Mouse (Mus musculus) C2C12 (cell line): ENCODE measurements around the gene Kpnb1. TPM values are rescaled to one million over a fixed set of nuclear protein-coding genes. Genes with fewer than 3 reads are reported as not detected.
"Not testable (repeated sequence)": the region's sequence is repeated elsewhere in the genome, so short reads cannot be mapped to it uniquely, and the experiment has no call there.

Experiments
- H3K27me3 ChIP-seq: one replicate; pipeline ENCODE4 v1.6.1; 2011; ENCODE audit not compliant: control insufficient read depth, insufficient read depth, insufficient read length
- H3K36me3 ChIP-seq: one replicate; pipeline ENCODE4 v1.6.1; 2011; ENCODE audit not compliant: control insufficient read depth, insufficient read depth
- H3K4me3 ChIP-seq: one replicate; pipeline ENCODE4 v1.5.1; 2011; ENCODE audit warnings: mild to moderate bottlenecking, control low read depth; ENCODE audit not compliant: poor library complexity, insufficient read depth, severe bottlenecking
- H3K79me2 ChIP-seq: one replicate; pipeline ENCODE4 v1.6.1; 2011; ENCODE audit not compliant: control insufficient read depth, insufficient read depth
- H3K79me3 ChIP-seq: one replicate; pipeline ENCODE4 v1.6.1; 2011; ENCODE audit warnings: low read depth, control low read depth
- H3ac ChIP-seq: one replicate; pipeline ENCODE3; 2011; ENCODE audit warnings: low read depth; ENCODE audit not compliant: control insufficient read depth, insufficient read length
- CEBPB ChIP-seq: IDR thresholded peaks from one replicate; pipeline ENCODE4 v1.6.1; 2011; ENCODE audit warnings: low read depth, mild to moderate bottlenecking, control low read depth, moderate library complexity
- CTCF ChIP-seq: IDR thresholded peaks from one replicate; pipeline ENCODE4 v1.5.1; 2011; ENCODE audit not compliant: control insufficient read depth, insufficient read depth, insufficient read length
- FOSL1 ChIP-seq: IDR thresholded peaks from one replicate; pipeline ENCODE4 v1.8.0; 2011; ENCODE audit warnings: mild to moderate bottlenecking, low read length; ENCODE audit not compliant: poor library complexity, insufficient read depth, severe bottlenecking
- MAX ChIP-seq: IDR thresholded peaks from one replicate; pipeline ENCODE4 v1.6.1; 2011; ENCODE audit warnings: mild to moderate bottlenecking, control low read depth
- MYOD1 ChIP-seq: IDR thresholded peaks from one replicate; pipeline ENCODE4 v1.6.1; 2011; ENCODE audit warnings: low read depth; ENCODE audit not compliant: control insufficient read depth, insufficient read length
- MYOG ChIP-seq: IDR thresholded peaks from one replicate; pipeline ENCODE4 v1.6.1; 2011; ENCODE audit not compliant: control insufficient read depth, insufficient read length; ENCODE audit errors: extremely low read depth
- USF1 ChIP-seq: IDR thresholded peaks from one replicate; pipeline ENCODE4 v1.6.1; 2011; ENCODE audit warnings: low read depth, mild to moderate bottlenecking, control low read depth, moderate library complexity
- polyA plus RNA-seq: library from polyadenylated mRNA; unstranded; fragments of >200 nt; fragmentation: generic; extraction: Trizol; gene quantifications from one replicate; pipeline ENCODE4 v1.2.1, GENCODE M21; 2012; ENCODE audit warnings: missing spikeins

The Kpnb1 gene
- polyA plus RNA-seq, 1 experiment: 180 TPM

DNA sequence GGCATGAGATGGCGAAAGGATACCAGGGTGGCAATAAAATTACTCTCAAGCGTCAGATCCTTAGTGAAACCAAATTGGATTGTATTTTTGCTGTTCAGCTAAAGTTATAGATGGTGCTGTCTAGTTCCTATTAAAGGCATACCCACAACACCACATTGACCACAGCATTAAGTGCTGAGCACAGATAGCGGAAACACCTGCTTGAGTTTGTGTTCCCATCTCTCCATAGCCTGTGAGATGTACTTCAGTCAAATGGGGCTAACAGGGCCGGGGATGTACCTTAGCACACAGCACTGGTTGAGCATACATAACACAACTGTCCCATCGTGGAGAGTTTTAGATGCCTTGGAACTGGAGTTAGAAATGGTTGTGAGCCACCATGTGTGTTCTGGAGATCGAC lies 3.3 kb upstream of the Kpnb1 start:
- TF ChIP-seq MYOG (no peak), MYOD1 (no peak), USF1 (no peak), CTCF (no peak), FOSL1 (no peak), CEBPB (no peak), MAX (no peak)
- peaks cover 13% of the 10 kb centered on the region for H3K36me3 ChIP-seq

DNA sequence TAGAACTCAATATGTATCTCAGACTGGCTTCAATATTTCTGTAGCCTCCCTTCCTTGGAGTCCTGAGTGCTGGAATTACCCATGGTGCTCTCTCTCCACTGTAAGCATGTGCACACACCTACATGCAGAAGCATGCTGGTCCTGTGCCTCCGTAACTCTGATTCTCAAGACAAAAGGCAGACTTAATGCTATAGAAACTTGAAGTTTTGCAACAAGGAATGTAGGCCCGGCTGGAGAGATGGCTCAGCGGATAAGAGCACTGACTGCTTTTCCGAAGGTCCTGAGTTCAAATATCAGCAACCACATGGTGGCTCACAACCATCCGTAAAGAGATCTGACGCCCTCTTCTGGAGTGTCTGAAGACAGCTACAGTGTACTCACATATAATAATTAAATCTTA lies 2.0 kb upstream of the Kpnb1 start:
- Histone ChIP-seq H3K79me3 (peaks cover 34% of the 10 kb centered on the region), H3K36me3 (peaks cover 27% of the 10 kb centered on the region), H3K79me2 (peaks cover 64% of the 10 kb centered on the region)
- not testable (repeated sequence) for H3ac ChIP-seq, H3K27me3 ChIP-seq, H3K4me3 ChIP-seq

More for the DNA sequence above, 3.3 kb upstream of the Kpnb1 start:
- Histone ChIP-seq H3K79me2 (peaks cover 50% of the 10 kb centered on the region), H3K4me3 (no peak overlapping the region), H3K79me3 (peaks cover 20% of the 10 kb centered on the region), H3K27me3 (no peaks in the 10 kb centered on the region), H3ac (no peak overlapping the region)

DNA sequence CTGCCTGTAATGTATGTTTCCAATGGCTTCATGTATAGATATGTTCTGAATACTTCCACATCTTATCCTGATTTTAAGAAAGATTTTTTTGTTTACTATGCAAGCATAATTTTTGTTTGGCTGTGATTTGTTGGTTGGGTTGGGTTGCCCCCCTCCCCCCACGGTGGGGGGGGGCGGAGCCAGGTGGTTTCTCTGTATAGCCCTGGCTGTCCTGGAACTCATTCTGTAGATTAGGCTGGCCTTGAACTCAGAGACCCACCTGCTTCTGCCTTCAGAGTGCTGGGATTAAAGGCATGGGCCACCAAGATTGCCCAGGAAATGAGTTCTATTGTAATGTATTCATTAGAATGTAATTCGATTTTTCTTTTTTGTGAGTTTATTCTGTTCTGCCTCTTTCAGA lies 1.6 kb upstream of the Kpnb1 start:
- peak overlapping the region; percentile 85 for H3K4me3 ChIP-seq
- TF ChIP-seq FOSL1 (no peak), USF1 (no peak), CTCF (no peak), CEBPB (no peak), MYOG (no peak), MYOD1 (no peak), MAX (no peak)

DNA sequence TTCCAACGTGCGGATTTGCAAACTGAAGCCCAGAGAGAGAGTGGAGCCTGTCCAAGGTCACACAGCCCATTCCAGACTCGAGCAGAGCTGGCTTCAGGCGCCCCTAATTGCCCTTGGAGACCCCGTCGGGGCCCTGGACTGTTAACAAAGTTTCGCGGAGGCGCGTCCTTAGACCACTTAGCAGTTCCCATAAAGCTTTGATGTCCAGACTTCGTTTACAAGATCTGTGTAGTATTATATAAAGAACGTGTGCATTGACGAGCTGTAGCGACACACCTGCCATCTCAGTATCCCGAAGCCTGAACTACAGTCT lies 918 bp upstream of the Kpnb1 start:
- Histone ChIP-seq H3ac (peak overlapping the region; percentile 56), H3K27me3 (no peaks in the 10 kb centered on the region), H3K79me3 (peaks cover 44% of the 10 kb centered on the region), H3K4me3 (peak overlapping the region; percentile 85), H3K36me3 (peaks cover 37% of the 10 kb centered on the region), H3K79me2 (peaks cover 73% of the 10 kb centered on the region)
- peak; percentile 81 for TF ChIP-seq USF1
- no peak for TF ChIP-seq CEBPB
- TF ChIP-seq MAX: no peak

More for the DNA sequence above, 1.6 kb upstream of the Kpnb1 start:
- H3ac ChIP-seq: no peak overlapping the region
- peaks cover 38% of the 10 kb centered on the region for H3K79me3 ChIP-seq
- H3K36me3 ChIP-seq: peaks cover 31% of the 10 kb centered on the region
- peaks cover 68% of the 10 kb centered on the region for H3K79me2 ChIP-seq
- no peaks in the 10 kb centered on the region for H3K27me3 ChIP-seq

DNA sequence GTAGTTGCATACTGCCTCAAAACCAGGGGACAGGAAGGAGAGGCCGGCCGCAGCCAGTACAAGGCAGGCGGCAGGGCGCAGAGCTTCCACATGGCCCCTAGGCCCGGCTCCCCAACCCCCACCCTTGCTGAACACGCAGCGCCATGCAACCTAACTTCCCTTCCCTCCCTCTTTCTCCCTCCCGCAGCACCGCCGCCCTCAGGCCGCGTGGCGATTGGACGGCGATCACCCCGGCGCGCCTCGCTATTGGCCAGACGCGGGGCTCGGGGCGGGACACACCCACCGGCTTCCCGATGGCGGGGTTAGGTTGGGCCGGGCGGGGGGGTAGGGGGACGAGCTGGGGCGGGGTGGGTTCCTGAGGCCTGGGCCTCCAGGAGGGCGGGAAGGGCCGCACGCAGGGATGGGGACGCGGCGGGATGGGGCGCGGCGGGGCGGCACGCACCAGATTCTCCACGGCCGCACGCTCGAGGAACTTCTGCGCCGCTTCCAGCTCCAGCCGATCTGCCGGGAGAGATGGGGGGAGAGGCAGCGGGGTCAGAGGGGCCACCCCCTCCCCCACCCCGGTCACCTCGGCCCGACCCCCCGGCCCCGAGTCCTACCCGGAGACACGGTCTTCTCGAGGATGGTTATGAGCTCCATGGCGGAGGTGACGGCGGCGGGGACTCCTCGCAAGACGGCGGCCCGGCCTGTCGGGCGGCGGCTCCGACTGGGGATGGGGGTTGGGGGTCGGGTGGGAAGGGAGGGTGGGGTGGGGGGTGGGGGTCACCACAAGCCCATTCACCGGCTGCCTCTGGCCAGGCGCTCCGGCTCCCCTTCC lies 526 bp downstream of the Kpnb1 start:
- TF ChIP-seq USF1 (no peak), MYOG (no peak), CEBPB (no peak), MAX (peak; percentile 96), CTCF (no peak), MYOD1 (no peak), FOSL1 (no peak)
- Histone ChIP-seq H3K79me2 (peaks cover 81% of the 10 kb centered on the region), H3K79me3 (peaks cover 59% of the 10 kb centered on the region), H3K4me3 (peak overlapping the region; percentile 85), H3K36me3 (peaks cover 51% of the 10 kb centered on the region), H3ac (peak overlapping the region; percentile 91), H3K27me3 (no peaks in the 10 kb centered on the region)

DNA sequence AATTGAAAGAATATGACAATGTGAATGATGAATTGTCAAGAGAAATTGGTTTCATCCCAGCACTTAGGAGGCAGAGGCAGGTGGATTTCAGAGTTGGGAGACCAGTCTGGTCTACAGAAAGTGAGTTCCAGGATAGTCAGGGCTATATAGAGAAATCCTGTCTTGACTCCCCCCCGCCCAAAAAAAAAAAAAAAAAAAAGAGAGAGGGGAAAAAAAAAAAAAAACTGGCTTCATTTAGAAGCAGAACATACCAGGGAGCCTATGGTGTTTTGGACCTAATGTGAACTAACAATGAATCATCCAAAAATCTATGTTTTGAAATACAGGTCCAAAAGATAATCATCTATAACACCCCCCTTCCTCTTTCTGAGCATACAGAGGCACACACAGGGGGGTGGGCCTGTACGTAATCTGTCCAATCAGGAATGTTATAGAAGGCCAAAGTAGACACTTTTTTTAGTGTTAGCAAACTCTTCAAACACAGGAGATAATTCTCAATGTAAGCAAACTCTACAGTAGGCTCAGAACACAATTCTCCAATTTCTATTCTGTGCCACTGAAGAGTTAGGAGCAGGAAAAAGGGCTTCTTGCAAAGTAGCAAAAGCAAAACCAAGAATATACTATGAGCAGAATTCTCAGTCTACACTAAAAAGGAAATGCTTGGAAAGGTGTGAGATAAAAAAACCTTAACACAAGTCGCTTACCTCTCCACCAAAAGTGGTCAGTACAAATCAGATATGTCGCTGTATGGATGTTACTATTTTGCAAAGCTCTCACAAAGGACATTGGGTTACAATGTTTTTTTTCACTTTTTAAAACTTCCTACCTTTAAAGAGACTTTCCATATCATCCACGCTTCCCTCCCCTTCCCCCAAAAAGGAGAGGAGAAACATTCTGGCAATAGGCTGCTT lies 1.7 kb downstream of the Kpnb1 start:
- peaks cover 58% of the 10 kb centered on the region for H3K36me3 ChIP-seq
- peak overlapping the region; percentile 32 for H3ac ChIP-seq
- TF ChIP-seq CTCF: no peak
- TF ChIP-seq MYOD1: no peak
- TF ChIP-seq MYOG: no peak
- TF ChIP-seq CEBPB: no peak
- no peak for TF ChIP-seq USF1
- TF ChIP-seq MAX: no peak
- TF ChIP-seq FOSL1: no peak
- H3K27me3 ChIP-seq: no peaks in the 10 kb centered on the region
- peaks cover 85% of the 10 kb centered on the region for H3K79me2 ChIP-seq
- peaks cover 71% of the 10 kb centered on the region for H3K79me3 ChIP-seq
- H3K4me3 ChIP-seq: peak overlapping the region; percentile 85
